Mouse (Mus musculus) lung, postnatal 0 days (tissue): ENCODE measurements around the gene Tra2b.

Experiments used
- CTCF ChIP-seq: IDR thresholded peaks from 2 replicates; pipeline ENCODE4 v1.5.1; 2016; ENCODE audit warnings: antibody characterized with exemption, mild to moderate bottlenecking
- EP300 ChIP-seq: IDR thresholded peaks from 2 replicates; pipeline ENCODE4 v1.6.1; 2016; ENCODE audit warnings: antibody characterized with exemption, mild to moderate bottlenecking, control low read depth

GRCm38 (mm10) chr16:22263124-22263523, 2.7 kb downstream of the Tra2b start:
- TF ChIP-seq CTCF (no peak), EP300 (no peak)
